Mouse (Mus musculus) neural tube, postnatal 0 days (tissue): ENCODE measurements around the gene Nod2. TPM values are rescaled to one million over a fixed set of nuclear protein-coding genes. Genes with fewer than 3 reads are reported as not detected.

Experiments used
- polyA plus RNA-seq: library from polyadenylated mRNA; unstranded; fragments of >200 nt; fragmentation: Nextera tagmentation; extraction: Ambion mirVana; gene quantifications from 2 replicates; pipeline ENCODE4 v1.2.1, GENCODE M21; 2015

Nod2 gene
- polyA plus RNA-seq: 0.14 and 0.28 TPM in 2 replicates

DNA sequence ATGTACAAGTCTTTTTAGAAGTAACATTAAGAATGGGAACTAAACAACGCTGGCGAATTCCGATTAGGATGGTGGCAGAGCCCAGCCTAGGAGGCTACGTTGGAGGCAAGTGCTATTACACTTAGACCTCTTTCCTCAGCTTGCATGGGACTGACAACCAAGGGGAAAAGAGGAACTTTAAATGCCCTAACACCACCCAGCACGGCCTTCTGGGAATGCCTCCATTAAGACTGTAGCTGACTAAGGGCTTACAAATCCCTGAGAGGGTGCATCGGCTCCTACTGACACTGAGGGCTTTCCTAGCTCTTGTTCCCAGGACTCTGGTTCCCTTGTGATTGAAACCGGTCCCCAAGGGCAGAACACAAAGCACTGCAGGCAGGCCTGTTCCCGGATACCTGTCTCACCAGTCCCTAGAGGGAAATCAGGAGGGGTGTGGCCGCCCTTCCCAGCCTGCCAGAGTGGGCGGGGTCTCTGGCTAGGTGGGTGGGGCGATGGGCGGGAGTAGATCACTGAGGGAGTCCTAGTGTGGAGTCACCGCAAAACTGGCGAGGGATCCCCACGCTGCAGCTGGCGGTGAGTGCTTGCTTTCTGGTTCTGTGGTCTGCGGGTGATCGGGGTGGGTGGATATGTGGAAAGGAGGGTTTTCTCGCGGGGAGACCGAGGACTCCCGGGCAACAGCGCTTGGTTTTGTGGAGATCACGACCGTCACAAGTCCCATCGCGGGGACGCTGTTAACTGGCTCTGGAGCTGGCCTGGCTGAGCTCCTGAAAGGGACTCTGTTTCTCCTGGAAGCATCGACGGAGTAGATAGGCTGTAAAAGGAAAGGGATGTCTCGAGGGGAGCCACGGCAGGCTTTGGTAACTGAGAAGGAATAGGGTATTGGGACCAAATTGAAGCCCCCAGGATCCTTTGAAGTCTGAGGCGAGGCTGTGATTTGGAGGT, at the start of gene Nod2:
Nod2 (plus strand) TSS at position 479 of the 942 bp plus-strand sequence.

DNA sequence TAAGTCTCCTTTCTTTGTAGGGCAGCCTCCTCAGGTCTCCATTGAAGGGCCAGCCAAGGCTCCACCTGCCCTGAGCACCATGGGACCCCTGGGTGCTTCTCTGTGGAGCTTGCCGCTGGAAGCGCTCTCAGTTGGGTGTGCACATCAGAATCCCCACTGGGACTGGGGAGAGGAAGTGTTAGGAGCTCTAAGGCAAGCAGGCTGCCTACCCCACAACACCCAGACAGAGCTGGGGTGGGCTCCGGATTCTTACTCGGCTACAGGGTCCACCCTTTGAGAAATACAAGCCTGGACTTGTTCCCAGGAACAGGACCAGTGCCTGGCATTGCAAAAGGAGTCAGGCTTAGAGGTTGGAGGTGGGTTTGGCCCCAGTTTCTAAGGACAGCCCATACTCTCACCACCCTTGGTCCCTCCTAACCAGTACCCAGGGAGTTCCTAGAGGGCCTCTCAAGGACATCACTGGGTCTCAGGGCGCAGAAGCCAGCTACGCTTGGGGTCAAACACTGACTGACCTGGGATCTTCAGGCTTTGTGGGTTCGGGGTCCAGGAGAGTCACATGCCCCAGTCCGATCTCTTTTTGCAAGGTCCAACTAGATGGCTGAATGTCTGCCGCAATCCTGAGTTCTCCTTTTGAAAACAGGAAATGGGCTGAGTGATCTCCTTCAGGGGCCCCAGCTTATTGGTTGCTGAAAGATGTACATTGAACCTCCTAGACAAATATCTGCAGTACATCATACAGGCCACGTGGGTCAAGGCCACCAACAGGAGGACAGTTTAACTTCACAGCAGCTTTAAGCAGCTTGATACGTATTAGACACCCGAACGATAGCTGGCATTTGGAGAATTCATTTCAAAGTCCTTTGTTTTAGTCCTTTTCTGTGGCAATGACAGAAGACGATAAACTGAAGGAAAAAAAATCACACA, 11.4 kb upstream of the Nod2 start, which contains the start of gene Snx20:
Snx20 (minus strand) TSS at position 655 of the 924 bp plus-strand sequence.

DNA sequence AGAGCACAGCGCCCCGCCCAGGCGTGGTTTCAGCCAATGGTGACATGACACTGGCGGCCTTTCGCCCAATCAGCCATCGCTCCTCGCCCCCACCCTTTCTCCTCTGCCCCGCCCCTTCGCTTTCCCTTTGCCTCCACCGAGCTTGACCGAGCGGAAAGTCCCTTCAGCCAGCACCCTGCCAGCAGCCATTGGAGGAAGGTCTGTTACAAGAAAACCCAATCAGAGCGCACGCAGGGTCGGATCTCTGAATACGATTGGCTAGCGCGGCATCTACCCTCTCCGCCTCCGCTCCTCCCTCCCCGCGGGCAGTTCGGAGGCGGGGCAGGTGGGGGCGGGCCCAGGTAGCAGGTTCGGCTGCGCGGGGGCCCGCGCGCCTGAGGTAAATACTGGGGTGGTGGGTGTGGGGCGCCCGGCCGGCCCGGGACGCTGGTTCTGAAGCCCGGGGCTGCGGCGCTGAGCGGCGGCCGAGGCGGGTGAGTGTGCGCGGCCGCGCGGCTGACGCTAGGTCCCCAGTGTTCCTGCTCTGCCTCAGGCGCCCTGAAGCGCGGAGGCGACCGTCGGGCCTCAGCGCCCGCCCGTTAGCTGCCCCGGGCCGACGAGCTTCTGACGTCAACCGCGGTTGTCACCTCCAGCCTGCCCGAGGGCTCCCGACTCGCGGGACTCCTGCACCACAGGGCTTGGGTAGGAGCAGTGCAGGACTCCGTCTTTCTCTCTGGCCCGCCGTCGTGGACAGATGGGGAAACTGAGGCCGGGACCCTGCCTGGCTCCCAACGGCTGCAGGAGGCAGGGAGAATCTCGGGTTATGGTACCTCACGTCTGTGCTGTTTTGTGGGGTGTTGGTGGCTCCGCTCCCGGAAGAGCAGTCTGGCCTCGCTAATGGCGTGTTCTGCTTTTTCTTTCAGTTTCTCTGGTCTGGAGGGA, 49.9 kb downstream of the Nod2 start, which contains the start of gene Cyld:
Cyld (plus strand) TSS at position 308 of the 921 bp plus-strand sequence.

Other genes starting within 250 kb of the Nod2 start
- gene Nkd1, start 126.0 kb upstream of the Nod2 start, polyA plus RNA-seq: 42.1 and 49.1 TPM in 2 replicates
- 2.2 and 2.6 TPM in 2 replicates for gene Snx20, start 11.2 kb upstream of the Nod2 start, polyA plus RNA-seq
- gene Cyld, start 49.7 kb downstream of the Nod2 start, polyA plus RNA-seq: 11.1 and 11.9 TPM in 2 replicates